Mouse (Mus musculus): ENCODE data around the gene 3110040M04Rik. TPM values are rescaled to one million over a fixed set of nuclear protein-coding genes. Genes with fewer than 3 reads are reported as not detected.
"Not testable (repeated sequence)": the region's sequence is repeated elsewhere in the genome, so short reads cannot be mapped to it uniquely, and the experiment has no call there.

Gene 3110040M04Rik
- polyA plus RNA-seq, 1 experiment, result not detected

DNA sequence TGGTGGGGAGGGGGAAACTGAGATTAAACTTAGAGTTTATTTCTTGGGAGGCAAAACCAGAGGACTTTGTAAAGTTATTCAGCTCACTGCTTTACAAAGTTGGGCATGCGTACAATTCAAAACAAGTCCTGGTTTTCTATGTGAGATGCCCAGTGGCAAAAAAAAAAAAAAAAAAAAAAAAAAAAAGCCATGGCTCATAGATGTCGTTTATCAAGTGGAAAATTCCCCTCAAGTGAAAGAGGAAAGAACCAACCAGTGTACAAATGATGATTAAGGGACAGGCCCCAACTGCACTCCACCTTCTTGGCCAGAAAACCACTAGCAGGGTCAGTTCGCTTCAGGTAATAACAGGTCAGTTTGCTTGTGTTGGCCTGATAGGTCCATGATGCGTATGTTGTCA is 15.5 kb upstream of the 3110040M04Rik start:
- no peaks in the 10 kb centered on the region for H3K36me3 ChIP-seq (ENCODE audit: control insufficient read depth, insufficient read depth, low read length, poor library complexity, severe bottlenecking)
- TF ChIP-seq EP300 (IDR thresholded peaks at IDR 0.05; ENCODE audit: insufficient read depth, low read depth, low read length), result no peak
- H3K9ac ChIP-seq (ENCODE audit: low read depth, poor library complexity, severe bottlenecking), result no peak overlapping the region
- no peaks in the 10 kb centered on the region for H3K9me3 ChIP-seq (replicated peaks; ENCODE audit: control insufficient read depth, insufficient read depth, low read length, poor library complexity, severe bottlenecking)
- no peak overlapping the region for H3K27ac ChIP-seq (ENCODE audit: insufficient read depth, low read length)
- no peaks in the 10 kb centered on the region for H3K27me3 ChIP-seq (ENCODE audit: control insufficient read depth, insufficient read depth, low read length, poor library complexity, severe bottlenecking)
- H3K4me1 ChIP-seq (ENCODE audit: control insufficient read depth, insufficient read depth, low read length), result no peaks in the 10 kb centered on the region
- H3K4me3 ChIP-seq (ENCODE audit: low read depth, low read length), result no peak overlapping the region

DNA sequence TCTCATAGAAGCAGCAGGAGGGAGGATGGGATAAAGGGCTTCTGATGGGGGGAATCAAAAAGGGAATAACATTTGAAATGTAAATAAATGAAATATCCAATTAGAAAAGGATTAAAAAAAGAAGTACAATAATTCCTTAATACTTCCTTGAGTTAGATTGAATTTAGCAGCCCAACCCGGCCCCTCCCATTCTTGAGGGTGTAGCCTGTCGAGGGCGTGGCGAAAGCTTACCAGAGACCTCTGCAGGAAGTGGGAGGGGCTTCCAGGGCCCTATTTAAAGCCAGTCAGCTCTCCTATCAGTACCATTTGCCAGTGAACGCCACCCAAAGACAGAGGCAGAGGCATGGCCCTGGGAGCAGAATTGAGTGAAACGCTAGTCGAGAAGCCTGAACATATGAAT is 11.8 kb upstream of the 3110040M04Rik start, which contains the start of gene Gm8947:
Gene Gm8947, plus strand, starts transcription at position 302 of the 400 bp plus-strand sequence.
- not testable (repeated sequence) for H3K27ac ChIP-seq (ENCODE audit: insufficient read depth, low read length); H3K4me3 ChIP-seq (ENCODE audit: low read depth, low read length); H3K36me3 ChIP-seq (ENCODE audit: control insufficient read depth, insufficient read depth, low read length, poor library complexity, severe bottlenecking); H3K4me1 ChIP-seq (ENCODE audit: control insufficient read depth, insufficient read depth, low read length); H3K9me3 ChIP-seq (replicated peaks; ENCODE audit: control insufficient read depth, insufficient read depth, low read length, poor library complexity, severe bottlenecking); H3K27me3 ChIP-seq (ENCODE audit: control insufficient read depth, insufficient read depth, low read length, poor library complexity, severe bottlenecking); H3K9ac ChIP-seq (ENCODE audit: low read depth, poor library complexity, severe bottlenecking)

DNA sequence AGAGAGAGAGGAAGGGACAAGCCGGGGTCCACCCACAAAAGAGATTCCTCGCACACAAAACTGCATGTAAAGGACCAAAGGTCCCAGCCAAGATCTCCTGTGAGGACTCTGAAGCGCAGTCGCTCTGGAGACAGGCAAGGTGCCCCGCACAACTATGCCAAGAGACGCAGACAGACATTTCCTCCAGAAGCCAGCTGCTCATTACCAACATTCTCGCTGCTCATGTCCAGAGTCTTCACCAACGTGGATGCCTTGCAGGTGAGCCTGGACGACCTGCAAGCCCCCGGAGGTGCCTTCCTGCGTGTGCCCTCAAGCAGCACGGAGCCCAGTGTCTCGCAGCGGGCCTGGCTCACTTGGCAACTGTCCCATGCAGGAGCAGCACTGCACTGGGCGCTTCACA is 11.2 kb upstream of the 3110040M04Rik start:
- H3K36me3 ChIP-seq (ENCODE audit: control insufficient read depth, insufficient read depth, low read length, poor library complexity, severe bottlenecking); H3K4me1 ChIP-seq (ENCODE audit: control insufficient read depth, insufficient read depth, low read length); H3K9ac ChIP-seq (ENCODE audit: low read depth, poor library complexity, severe bottlenecking); H3K4me3 ChIP-seq (ENCODE audit: low read depth, low read length); H3K27me3 ChIP-seq (ENCODE audit: control insufficient read depth, insufficient read depth, low read length, poor library complexity, severe bottlenecking); H3K9me3 ChIP-seq (replicated peaks; ENCODE audit: control insufficient read depth, insufficient read depth, low read length, poor library complexity, severe bottlenecking); H3K27ac ChIP-seq (ENCODE audit: insufficient read depth, low read length): not testable (repeated sequence)

GRCm38 (mm10) chr1:151195986-151196385 is 7.9 kb upstream of the 3110040M04Rik start:
- H3K9me3 ChIP-seq (replicated peaks; ENCODE audit: control insufficient read depth, insufficient read depth, low read length, poor library complexity, severe bottlenecking); H3K27ac ChIP-seq (ENCODE audit: insufficient read depth, low read length); H3K27me3 ChIP-seq (ENCODE audit: control insufficient read depth, insufficient read depth, low read length, poor library complexity, severe bottlenecking); H3K9ac ChIP-seq (ENCODE audit: low read depth, poor library complexity, severe bottlenecking); H3K4me1 ChIP-seq (ENCODE audit: control insufficient read depth, insufficient read depth, low read length); H3K36me3 ChIP-seq (ENCODE audit: control insufficient read depth, insufficient read depth, low read length, poor library complexity, severe bottlenecking); H3K4me3 ChIP-seq (ENCODE audit: low read depth, low read length): not testable (repeated sequence)

DNA sequence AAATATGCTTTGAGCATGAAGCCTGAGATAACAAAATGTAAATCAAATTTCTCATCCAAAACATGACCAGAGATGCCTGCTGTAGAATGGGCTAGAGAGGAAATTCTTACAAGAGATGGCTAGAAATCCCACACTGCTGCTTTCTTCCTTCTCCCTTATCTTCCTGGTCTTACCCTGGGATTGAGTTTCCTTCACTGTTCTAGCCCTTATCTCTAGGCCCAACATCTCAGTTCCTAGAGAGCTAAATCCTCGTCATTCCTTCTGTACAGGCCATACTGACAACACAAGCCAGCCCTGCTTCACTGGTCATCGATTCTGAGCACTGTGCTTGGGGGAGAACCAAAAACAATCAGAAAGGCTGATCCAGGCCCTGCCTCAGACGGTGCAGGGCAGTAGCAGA is 7.2 kb upstream of the 3110040M04Rik start:
- not testable (repeated sequence) for H3K9ac ChIP-seq (ENCODE audit: low read depth, poor library complexity, severe bottlenecking); H3K36me3 ChIP-seq (ENCODE audit: control insufficient read depth, insufficient read depth, low read length, poor library complexity, severe bottlenecking); H3K9me3 ChIP-seq (replicated peaks; ENCODE audit: control insufficient read depth, insufficient read depth, low read length, poor library complexity, severe bottlenecking); H3K4me1 ChIP-seq (ENCODE audit: control insufficient read depth, insufficient read depth, low read length); H3K4me3 ChIP-seq (ENCODE audit: low read depth, low read length); H3K27me3 ChIP-seq (ENCODE audit: control insufficient read depth, insufficient read depth, low read length, poor library complexity, severe bottlenecking); H3K27ac ChIP-seq (ENCODE audit: insufficient read depth, low read length)

DNA sequence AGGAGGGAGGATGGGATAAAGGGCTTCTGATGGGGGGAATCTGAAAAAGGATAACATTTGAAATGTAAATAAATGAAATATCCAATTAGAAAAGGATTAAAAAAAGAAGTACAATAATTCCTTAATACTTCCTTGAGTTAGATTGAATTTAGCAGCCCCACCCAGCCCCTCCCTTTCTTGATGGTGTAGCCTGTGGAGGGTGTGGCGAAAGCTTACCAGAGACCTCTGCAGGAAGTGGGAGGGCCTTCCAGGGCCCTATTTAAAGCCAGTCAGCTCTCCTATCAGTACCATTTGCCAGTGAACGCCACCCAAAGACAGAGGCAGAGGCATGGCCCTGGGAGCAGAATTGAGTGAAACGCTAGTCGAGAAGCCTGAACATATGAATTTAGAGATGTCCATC is 5.8 kb upstream of the 3110040M04Rik start, which contains the start of gene Gm47995:
Gene Gm47995, plus strand, starts transcription at position 329 of the 400 bp plus-strand sequence.
- H3K27ac ChIP-seq (ENCODE audit: insufficient read depth, low read length); H3K36me3 ChIP-seq (ENCODE audit: control insufficient read depth, insufficient read depth, low read length, poor library complexity, severe bottlenecking); H3K27me3 ChIP-seq (ENCODE audit: control insufficient read depth, insufficient read depth, low read length, poor library complexity, severe bottlenecking); H3K9ac ChIP-seq (ENCODE audit: low read depth, poor library complexity, severe bottlenecking); H3K9me3 ChIP-seq (replicated peaks; ENCODE audit: control insufficient read depth, insufficient read depth, low read length, poor library complexity, severe bottlenecking); H3K4me1 ChIP-seq (ENCODE audit: control insufficient read depth, insufficient read depth, low read length); H3K4me3 ChIP-seq (ENCODE audit: low read depth, low read length): not testable (repeated sequence)

DNA sequence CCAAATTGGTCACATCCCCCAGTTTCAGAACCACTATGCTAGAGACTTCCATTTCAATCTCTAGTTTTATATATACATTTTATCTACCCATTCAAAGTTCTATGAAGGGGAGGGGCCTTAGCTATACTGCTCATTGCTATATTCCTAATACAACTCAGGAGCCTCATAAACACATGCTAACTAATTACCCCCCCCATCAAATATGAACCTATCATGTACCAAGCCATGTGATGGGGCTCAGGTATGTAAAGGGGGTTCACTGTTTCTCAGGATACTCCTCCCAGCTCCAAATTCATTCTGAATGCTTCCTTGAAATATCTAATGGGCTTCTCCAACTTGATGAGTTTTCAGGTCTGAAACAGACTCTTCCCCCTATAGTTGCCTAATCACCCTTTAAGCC is 3.3 kb upstream of the 3110040M04Rik start:
- H3K4me1 ChIP-seq (ENCODE audit: control insufficient read depth, insufficient read depth, low read length); H3K27ac ChIP-seq (ENCODE audit: insufficient read depth, low read length); H3K4me3 ChIP-seq (ENCODE audit: low read depth, low read length); H3K9me3 ChIP-seq (replicated peaks; ENCODE audit: control insufficient read depth, insufficient read depth, low read length, poor library complexity, severe bottlenecking); H3K27me3 ChIP-seq (ENCODE audit: control insufficient read depth, insufficient read depth, low read length, poor library complexity, severe bottlenecking); H3K9ac ChIP-seq (ENCODE audit: low read depth, poor library complexity, severe bottlenecking); H3K36me3 ChIP-seq (ENCODE audit: control insufficient read depth, insufficient read depth, low read length, poor library complexity, severe bottlenecking): not testable (repeated sequence)

- H3K27me3 ChIP-seq (ENCODE audit: control insufficient read depth, insufficient read depth, low read length, poor library complexity, severe bottlenecking); H3K4me3 ChIP-seq (ENCODE audit: low read depth, low read length); H3K36me3 ChIP-seq (ENCODE audit: control insufficient read depth, insufficient read depth, low read length, poor library complexity, severe bottlenecking); H3K27ac ChIP-seq (ENCODE audit: insufficient read depth, low read length); H3K9ac ChIP-seq (ENCODE audit: low read depth, poor library complexity, severe bottlenecking); H3K4me1 ChIP-seq (ENCODE audit: control insufficient read depth, insufficient read depth, low read length); H3K9me3 ChIP-seq (replicated peaks; ENCODE audit: control insufficient read depth, insufficient read depth, low read length, poor library complexity, severe bottlenecking): not testable (repeated sequence)
These were observed 1.1 kb upstream of the 3110040M04Rik start for GRCm38 (mm10) chr1:151202771-151203170.

DNA sequence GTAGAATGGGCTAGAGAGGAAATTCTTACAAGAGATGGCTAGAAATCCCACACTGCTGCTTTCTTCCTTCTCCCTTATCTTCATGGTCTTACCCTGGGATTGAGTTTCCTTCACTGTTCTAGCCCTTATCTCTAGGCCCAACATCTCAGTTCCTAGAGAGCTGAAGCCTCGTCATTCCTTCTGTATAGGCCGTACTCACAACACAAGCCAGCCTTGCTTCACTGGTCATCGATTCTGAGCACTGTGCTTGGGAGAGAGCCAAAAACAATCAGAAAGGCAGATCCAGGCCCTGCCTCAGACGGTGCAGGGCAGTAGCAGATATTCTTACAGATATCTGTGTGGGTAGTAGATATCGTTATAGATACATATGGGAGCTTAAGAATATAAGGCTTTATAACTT is 4.6 kb downstream of the 3110040M04Rik start:
- not testable (repeated sequence) for H3K9ac ChIP-seq (ENCODE audit: low read depth, poor library complexity, severe bottlenecking); H3K36me3 ChIP-seq (ENCODE audit: control insufficient read depth, insufficient read depth, low read length, poor library complexity, severe bottlenecking); H3K27me3 ChIP-seq (ENCODE audit: control insufficient read depth, insufficient read depth, low read length, poor library complexity, severe bottlenecking); H3K4me3 ChIP-seq (ENCODE audit: low read depth, low read length); H3K4me1 ChIP-seq (ENCODE audit: control insufficient read depth, insufficient read depth, low read length); H3K9me3 ChIP-seq (replicated peaks; ENCODE audit: control insufficient read depth, insufficient read depth, low read length, poor library complexity, severe bottlenecking); H3K27ac ChIP-seq (ENCODE audit: insufficient read depth, low read length)

- H3K9me3 ChIP-seq (replicated peaks; ENCODE audit: control insufficient read depth, insufficient read depth, low read length, poor library complexity, severe bottlenecking); H3K27me3 ChIP-seq (ENCODE audit: control insufficient read depth, insufficient read depth, low read length, poor library complexity, severe bottlenecking); H3K27ac ChIP-seq (ENCODE audit: insufficient read depth, low read length); H3K4me1 ChIP-seq (ENCODE audit: control insufficient read depth, insufficient read depth, low read length); H3K9ac ChIP-seq (ENCODE audit: low read depth, poor library complexity, severe bottlenecking); H3K4me3 ChIP-seq (ENCODE audit: low read depth, low read length); H3K36me3 ChIP-seq (ENCODE audit: control insufficient read depth, insufficient read depth, low read length, poor library complexity, severe bottlenecking): not testable (repeated sequence)
These were observed 5.0 kb downstream of the 3110040M04Rik start for GRCm38 (mm10) chr1:151208944-151209343.
